Mouse (Mus musculus) left cerebral cortex, postnatal 25 days (tissue): ENCODE results near the gene Tiam1. TPM values are rescaled to one million over a fixed set of nuclear protein-coding genes. Genes with fewer than 3 reads are reported as not detected.

Experiments used
- DNase-seq, 2 experiments: peaks; one replicate each; pipeline ENCODE4 v3.0.0; 2022; ENCODE audit warnings: low spot score in 2 of 2, mixed read lengths in 1 of 2
- intact Hi-C: fragments of 180-260 bp; cut with DNase I; formaldehyde crosslinking; loops from one replicate; pipeline ENCODE4 v1.15.1; 2025
- total RNA-seq, 2 experiments: library from RNA; stranded (reverse); gene quantifications; 2 replicates each; pipeline ENCODE4 v1.2.3; 2021

The Tiam1 gene
- total RNA-seq, 2 experiments from 2014 or later, result 108 to 118 TPM

- no peak for DNase-seq
- intact Hi-C loops, result no loop called here
These were observed 169.5 kb downstream of the Tiam1 start for GRCm38 (mm10) chr16:89973814-89974712.

GRCm38 (mm10) chr16:89972854-89973487 is 170.6 kb downstream of the Tiam1 start:
- intact Hi-C loops, result no loop called here
- DNase-seq, result peak in 1 of 2 experiments; percentile 79

GRCm38 (mm10) chr16:89972018-89972417 is 171.6 kb downstream of the Tiam1 start:
- intact Hi-C loops, result no loop called here
- DNase-seq, result no peak

- intact Hi-C loops, result no loop called here
- peak; percentile 35 to 85 for DNase-seq
These were observed 175.5 kb downstream of the Tiam1 start for GRCm38 (mm10) chr16:89968058-89968457.

GRCm38 (mm10) chr16:89962876-89963275 is 180.7 kb downstream of the Tiam1 start:
- no peak for DNase-seq
- intact Hi-C loops, result no loop called here

- peak; percentile 20 to 51 for DNase-seq
- intact Hi-C loops, result loop anchor here (1.0 to 2.0 kb wide), 3 partner anchors 64 to 125 kb away; no protein-coding TSS in a partner anchor
These were observed 182.7 kb downstream of the Tiam1 start for GRCm38 (mm10) chr16:89960904-89961303.

- DNase-seq, result peak; percentile 75 to 89
- intact Hi-C loops, result loop anchor here (2.0 kb wide), 2 partner anchors 64 to 84 kb away; no protein-coding TSS in a partner anchor
These were observed 183.2 kb downstream of the Tiam1 start for GRCm38 (mm10) chr16:89960186-89960878.

- DNase-seq, result no peak
- intact Hi-C loops, result no loop called here
These were observed 184.6 kb downstream of the Tiam1 start for GRCm38 (mm10) chr16:89958982-89959381.

- DNase-seq, result no peak
- intact Hi-C loops, result no loop called here
These were observed 185.5 kb downstream of the Tiam1 start for GRCm38 (mm10) chr16:89958030-89958429.

GRCm38 (mm10) chr16:89954525-89954924 is 189.0 kb downstream of the Tiam1 start:
- intact Hi-C loops, result no loop called here

GRCm38 (mm10) chr16:89954114-89954513 is 189.5 kb downstream of the Tiam1 start:
- no peak for DNase-seq
- intact Hi-C loops, result no loop called here

More at GRCm38 (mm10) chr16:89954525-89954924, 189.0 kb downstream of the Tiam1 start:
- DNase-seq, result no peak

GRCm38 (mm10) chr16:89952821-89953220 is 190.7 kb downstream of the Tiam1 start:
- no peak for DNase-seq
- intact Hi-C loops, result no loop called here

- intact Hi-C loops, result no loop called here
- peak in 1 of 2 experiments; percentile 42 for DNase-seq
These were observed 192.8 kb downstream of the Tiam1 start for GRCm38 (mm10) chr16:89950754-89951153.

GRCm38 (mm10) chr16:89950251-89950650 is 193.3 kb downstream of the Tiam1 start:
- DNase-seq, result no peak
- intact Hi-C loops, result no loop called here

- no peak for DNase-seq
- intact Hi-C loops, result no loop called here
These were observed 195.5 kb downstream of the Tiam1 start for GRCm38 (mm10) chr16:89948040-89948439.

GRCm38 (mm10) chr16:89946816-89947215 is 196.8 kb downstream of the Tiam1 start:
- peak in 1 of 2 experiments; percentile 65 for DNase-seq
- intact Hi-C loops, result no loop called here

- intact Hi-C loops, result loop anchor here (5.0 kb wide), 1 partner anchor 223 kb away; no protein-coding TSS in a partner anchor
- DNase-seq, result no peak
These were observed 198.8 kb downstream of the Tiam1 start for GRCm38 (mm10) chr16:89944604-89945283.

GRCm38 (mm10) chr16:89944050-89944449 is 199.5 kb downstream of the Tiam1 start:
- intact Hi-C loops, result loop anchor here (5.0 kb wide), 1 partner anchor 223 kb away; no protein-coding TSS in a partner anchor
- no peak for DNase-seq

- intact Hi-C loops, result loop anchor here (5.0 kb wide), 1 partner anchor 224 kb away; no protein-coding TSS in a partner anchor
- DNase-seq, result no peak
These were observed 200.2 kb downstream of the Tiam1 start for GRCm38 (mm10) chr16:89943267-89943971.
